Mouse (Mus musculus) gastrocnemius, postnatal 10 days (tissue): Measurements from ENCODE around the gene Rnf183. TPM values are rescaled to one million over a fixed set of nuclear protein-coding genes. Genes with fewer than 3 reads are reported as not detected.
"Not testable (repeated sequence)": the region's sequence is repeated elsewhere in the genome, so short reads cannot be mapped to it uniquely, and the experiment has no call there.

Source experiments
- DNase-seq: peaks from one replicate; pipeline ENCODE4 v3.0.0; 2021; ENCODE audit warnings: mixed read lengths
- long read RNA-seq, 2 experiments: library from polyadenylated mRNA; stranded (forward); transcript quantifications; one replicate each; pipeline ENCODE4 v2.0.0; 2021
- total RNA-seq, 2 experiments: library from RNA; stranded (reverse); gene quantifications; 2 replicates each; pipeline ENCODE4 v1.2.3; 2021

Gene Rnf183
- not detected for total RNA-seq
- long read RNA-seq, experiment 1: 0 reads
- long read RNA-seq, experiment 2: 0 reads

GRCm38 (mm10) chr4:62435081-62435480 is at the start of gene Rnf183:
Rnf183 (minus strand) TSS chr4:62435252.
- DNase-seq: no peak

DNA sequence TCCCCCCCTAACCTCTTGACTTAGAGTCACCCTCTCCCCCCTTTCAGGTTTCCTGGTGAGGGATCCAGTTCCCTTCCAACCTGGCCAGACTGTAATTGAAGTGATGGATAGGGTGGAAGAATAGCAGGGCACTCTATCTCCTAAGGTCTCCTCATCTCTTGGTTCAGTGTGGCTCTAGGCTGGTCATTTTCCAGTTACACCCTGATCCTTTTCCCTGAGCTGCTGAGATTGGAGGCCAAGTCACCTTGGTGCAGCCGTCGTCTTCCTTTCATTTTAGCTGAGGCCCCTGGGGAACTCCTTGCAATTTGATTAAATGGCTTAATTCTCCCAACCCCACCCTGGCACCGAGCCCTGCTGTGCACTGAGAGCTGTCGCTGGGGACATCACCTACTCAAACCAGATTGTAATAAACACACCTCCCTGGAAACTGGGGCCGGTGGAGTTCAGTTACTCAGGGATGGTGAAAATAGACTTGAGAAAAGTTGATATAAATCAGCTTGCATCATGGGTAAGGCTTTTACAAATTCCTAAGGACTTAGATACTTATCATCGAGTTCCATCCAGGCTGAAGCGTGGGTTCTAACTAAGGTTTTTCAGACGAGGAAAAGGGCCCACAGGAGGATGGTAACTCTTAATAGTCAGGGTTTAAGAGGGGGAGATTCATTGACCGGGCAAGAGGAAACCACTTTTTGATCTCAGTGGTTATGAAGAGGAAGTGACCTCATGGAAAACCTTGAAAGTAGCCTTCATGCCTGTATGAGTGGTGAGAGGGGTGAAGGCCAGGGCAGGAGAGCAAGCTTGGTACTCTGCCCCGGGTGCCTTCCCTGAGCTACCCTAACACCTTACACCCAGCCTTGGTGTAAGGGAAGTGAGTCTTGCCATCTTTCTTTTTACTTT is 45.9 kb upstream of the Rnf183 start:
- no peak for DNase-seq

DNA sequence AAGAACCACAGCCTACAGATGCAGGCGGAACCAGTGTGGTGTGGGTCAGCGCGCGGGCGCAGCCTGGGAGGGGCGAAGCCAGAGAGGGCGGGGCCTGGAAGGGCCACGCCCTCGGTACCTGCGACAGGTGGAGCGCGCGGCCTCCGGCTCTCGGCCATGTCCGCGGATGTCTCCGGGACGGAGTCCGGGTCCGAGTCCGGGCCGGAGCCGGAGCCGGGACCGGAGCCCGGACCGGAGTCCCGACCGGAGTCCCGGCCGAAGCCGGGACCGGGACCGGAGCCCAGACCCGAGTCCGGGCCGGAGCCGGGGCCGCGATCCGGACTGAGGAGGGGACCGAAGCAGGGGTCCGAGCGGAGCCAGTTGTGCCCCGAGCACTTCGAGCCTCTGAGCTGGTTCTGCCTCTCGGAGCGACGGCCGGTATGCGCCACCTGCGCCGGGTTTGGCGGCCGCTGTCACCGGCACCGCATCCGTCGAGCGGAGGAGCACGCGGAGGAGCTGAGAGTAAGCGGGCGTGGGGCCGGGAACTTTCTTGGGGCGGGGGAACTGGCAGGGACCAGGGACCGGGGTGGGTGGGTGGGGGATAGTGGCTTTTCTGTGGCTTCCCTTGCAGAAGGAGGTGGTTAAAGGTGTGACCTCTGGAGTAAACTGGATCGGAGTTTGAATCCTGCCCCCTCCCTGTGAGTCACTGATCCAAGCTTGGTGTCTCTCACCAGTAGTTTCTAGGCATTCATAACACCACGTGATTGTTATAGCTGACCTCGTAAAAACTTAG is 45.1 kb upstream of the Rnf183 start, which contains the start of gene Bspry:
Gene Bspry, plus strand, starts transcription at position 117 of the 772 bp plus-strand sequence.
- DNase-seq: no peak

- not testable (repeated sequence) for DNase-seq
Observed at GRCm38 (mm10) chr4:62479593-62479936, 44.5 kb upstream of the Rnf183 start.

DNA sequence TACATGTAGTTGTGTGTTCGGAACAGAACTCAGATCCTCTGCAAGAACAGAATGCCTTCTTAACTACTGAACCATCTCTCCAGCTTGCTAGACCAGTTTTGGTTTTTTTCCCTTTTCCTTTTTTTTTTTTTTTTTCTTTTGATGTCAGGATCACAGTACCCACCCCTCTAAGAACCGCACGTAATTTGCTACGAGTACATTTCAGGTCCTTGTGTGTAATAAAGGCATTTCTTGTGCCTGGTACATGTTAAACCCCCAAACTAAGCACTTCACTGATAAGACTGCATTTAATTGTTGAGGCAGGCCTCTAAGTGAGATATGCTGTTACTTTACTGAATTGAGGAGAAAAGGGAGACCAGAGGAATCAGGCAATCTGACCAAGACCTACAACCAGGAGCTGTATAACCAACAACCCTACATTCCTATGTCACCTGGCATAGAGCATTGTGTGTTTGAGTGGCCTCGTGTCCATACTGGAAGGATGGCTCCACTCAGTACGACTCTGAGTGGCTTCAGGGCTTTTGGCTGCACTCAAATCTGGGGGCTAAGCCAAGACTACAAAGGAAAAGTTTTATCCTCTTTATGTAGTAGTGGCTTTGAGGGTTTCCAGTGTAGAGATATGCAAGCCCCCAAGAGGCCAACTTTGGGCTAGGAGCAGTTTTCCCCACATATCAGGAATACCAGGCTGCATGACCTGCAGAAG is 42.6 kb upstream of the Rnf183 start:
- no peak for DNase-seq

GRCm38 (mm10) chr4:62475793-62476192 is 40.7 kb upstream of the Rnf183 start:
- DNase-seq: no peak

- DNase-seq: no peak
Observed at GRCm38 (mm10) chr4:62475131-62475530, 40.1 kb upstream of the Rnf183 start.

- DNase-seq: no peak
Observed at GRCm38 (mm10) chr4:62472071-62472470, 37.0 kb upstream of the Rnf183 start.

DNA sequence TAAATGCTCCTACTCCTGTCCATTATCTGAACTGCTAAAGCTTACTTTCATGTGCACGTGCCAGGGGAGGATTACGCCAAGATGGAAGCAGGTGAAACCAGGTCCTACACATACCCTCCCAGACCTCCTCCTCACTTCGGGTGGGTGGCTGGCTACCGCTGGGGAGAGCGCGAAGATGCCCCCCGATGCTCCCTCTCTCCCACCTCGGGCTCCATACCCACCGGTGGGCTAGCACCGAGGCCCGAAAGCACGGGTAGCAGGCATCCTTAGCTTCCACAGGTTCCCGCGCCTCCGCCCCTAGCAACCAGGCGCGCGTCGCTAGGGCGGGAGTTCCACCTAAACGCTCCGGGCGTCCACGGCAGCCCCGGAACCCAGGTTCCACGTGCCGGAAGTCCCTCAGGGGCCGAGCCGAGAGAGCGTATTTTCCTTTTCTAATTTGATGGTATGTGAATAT is 35.6 kb upstream of the Rnf183 start, which contains the start of gene Wdr31:
Gene Wdr31, minus strand, starts transcription at position 299 of the 454 bp plus-strand sequence.
- DNase-seq: peak; percentile 76

GRCm38 (mm10) chr4:62468158-62468557 is 33.1 kb upstream of the Rnf183 start:
- no peak for DNase-seq

DNA sequence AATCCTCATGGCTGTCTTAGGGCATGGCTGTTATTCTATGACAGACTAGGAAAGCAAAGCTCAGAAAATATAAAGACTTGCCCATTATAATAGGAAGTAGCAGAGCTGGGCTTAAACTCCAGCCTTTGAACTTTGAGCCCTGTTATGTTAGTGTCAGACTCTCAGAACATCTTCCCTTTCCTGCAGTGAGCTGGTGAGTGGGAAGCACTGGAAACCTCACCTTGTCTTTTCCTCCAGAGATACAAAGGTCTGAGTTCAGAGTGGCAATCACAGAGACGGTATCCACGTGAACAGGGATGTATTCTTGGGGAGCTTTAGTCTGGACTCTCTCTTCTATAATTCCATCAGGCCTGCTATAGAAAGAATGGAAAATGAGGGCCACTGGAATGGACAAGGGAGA is 28.1 kb upstream of the Rnf183 start:
- DNase-seq: no peak

DNA sequence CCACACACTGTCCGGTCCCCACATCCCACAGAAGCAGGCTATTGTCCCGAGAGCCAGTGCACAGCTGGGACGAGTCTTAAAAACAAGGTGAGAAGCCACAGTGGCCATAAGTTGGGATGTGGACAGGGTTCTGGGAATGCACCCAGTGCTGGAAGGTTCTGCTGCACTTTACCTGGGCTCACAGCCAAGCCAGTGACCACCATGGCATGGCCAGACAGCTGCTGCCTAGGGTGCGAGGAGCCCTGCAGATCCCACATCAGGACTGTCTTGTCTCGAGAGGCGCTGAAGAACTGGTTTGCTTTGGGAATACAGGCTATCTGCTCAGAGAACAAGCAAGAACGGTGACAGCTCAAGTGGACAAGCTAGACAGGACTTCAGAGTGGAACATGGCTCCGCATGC is 25.3 kb upstream of the Rnf183 start:
- no peak for DNase-seq

DNA sequence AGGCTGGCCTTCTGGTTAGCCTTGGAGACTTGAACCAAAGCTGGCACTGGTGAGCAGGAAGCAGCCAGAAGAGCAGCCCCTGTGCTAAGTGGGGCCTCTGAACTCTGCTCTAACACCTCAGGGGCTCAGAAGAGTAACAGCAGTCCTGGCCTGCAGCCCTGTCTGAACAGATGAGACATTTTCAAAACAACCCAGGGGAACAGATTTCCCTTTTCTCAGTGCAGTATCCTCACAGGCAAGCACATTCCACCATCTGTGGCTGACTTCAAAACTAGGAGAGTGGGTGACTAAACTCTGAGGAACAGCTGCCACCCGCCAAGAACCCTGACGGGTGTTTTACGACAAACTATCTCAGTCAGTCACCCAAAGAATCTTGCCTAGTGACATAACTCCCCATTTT is 24.0 kb upstream of the Rnf183 start:
- DNase-seq: no peak

DNA sequence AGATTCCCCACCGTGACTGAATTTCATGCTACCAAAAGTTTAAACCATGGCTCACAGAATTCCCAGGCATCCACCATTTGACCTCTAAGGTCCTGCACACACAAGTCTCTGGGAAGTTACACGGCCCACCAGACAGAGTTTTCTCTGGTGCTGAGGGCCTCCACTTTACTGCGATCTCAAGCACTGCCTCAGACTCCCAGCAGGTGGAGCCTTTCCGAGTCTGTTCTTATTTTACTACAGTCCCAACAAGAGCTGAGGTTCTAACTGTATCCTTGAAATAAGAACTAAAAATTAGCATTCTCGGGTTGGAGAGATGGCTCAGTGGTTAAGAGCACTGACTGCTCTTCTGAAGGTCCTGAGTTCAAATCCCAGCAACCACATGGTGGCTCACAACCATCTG is 19.9 kb upstream of the Rnf183 start:
- DNase-seq: peak; percentile 51

DNA sequence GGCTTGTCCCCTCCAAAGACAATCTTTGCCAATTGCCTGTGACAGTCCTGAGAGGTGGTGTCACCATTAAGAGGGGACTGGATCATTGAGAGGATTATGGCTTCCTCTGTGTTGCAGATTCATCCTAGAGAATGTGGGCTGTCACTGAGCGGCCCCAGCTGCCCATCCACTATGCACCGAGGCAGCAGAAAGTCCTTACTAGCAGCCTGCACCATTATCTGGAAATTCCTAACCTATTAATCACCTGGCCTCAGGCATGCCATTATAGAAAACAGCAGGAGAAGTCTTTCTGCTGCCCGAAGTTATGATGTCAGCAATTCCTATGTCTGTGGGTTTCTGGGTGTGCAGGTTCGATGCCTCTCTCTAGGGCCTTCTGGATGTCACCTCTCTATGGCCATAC is 5.9 kb upstream of the Rnf183 start:
- DNase-seq: no peak

DNA sequence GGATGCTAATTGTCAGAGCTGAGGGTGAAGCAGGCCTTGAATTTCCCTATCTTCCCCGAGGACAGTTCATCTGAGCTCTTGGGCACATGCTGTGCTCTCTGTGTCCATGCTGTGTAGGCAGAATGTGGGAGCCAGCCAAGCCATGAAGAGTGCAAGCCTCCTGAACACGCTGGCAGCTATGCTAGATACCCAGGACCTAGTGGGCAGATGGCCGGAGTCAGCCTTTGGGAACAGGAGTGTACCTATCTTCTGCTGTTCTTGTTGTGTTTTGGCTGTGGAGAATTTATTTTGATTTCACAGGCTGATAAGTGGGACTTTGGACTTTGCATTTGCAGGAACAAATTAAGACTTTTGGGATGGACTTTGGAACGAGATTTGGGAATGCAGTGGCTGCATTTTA is 5.5 kb upstream of the Rnf183 start:
- DNase-seq: no peak

DNA sequence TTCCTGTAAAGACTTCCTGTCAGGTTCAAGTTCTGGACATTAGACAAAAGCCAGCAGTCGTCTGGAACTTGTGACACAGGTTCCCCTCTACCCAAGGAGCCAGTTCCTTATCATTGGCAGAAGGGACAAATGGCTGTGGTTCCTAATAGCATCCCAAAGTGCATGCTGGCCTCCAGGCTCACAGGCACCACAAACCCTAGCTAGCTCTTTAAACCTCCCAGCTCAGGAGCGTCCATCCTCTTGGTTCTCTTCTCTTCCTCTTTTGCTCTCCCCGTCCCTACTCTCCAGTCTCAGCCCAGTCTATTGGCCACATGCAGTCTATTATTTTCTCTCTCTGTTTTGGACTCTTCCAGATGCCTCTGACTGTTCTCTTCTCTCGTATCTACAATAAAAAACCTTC is 4.7 kb upstream of the Rnf183 start:
- DNase-seq: no peak

- no peak for DNase-seq
Observed at GRCm38 (mm10) chr4:62437871-62438270, 2.8 kb upstream of the Rnf183 start.

GRCm38 (mm10) chr4:62437256-62437778 is 2.3 kb upstream of the Rnf183 start:
- DNase-seq: no peak

GRCm38 (mm10) chr4:62433939-62434870 is 847 bp downstream of the Rnf183 start:
- DNase-seq: no peak

GRCm38 (mm10) chr4:62431522-62431921 is 3.5 kb downstream of the Rnf183 start:
- DNase-seq: no peak
